In the genomic region with DNA sequence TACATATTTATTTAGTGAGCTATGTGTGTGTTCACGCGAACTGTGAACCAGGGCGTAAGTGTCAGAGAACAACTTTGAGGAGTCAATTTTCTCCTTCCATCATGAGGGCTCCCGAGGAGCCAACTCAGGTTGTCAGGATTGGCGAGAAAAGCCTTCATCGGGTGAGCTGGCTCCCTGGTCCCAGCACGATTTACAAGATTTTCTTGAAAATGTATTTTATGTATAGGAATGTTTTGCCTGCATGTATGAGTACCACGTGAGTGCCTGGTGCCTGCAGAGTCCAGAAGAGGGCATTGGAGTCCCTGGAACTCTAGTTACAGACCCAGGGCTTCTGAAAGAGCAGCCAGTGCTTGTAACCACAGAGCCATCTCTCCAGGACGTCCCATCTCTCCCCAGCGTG, we compare ENCODE assay signal across 9 mouse cellular contexts. TPM values are rescaled to one million over a fixed set of nuclear protein-coding genes. Genes with fewer than 3 reads are reported as not detected.
DNase-seq lines count a peak whose midpoint lies in the region; ATAC-seq and TF ChIP-seq lines count a peak whose summit lies in the region.
"Had no signal": no experiment of that assay in that cellular context is flagged by ENCODE, and none has a peak within 500 bp of the region (broad histone marks: within the 10 kb centered on the region; RNA-seq: fewer than 3 reads in every experiment).

No protein-coding gene starts in this region.

- DNase-seq in layer of hippocampus, adult 2 months (ENCODE audit: low spot score in 2 of 2): no peak
- no peak for DNase-seq in layer of hippocampus, adult 9-10 months (ENCODE audit: low spot score)
- peak; percentile 5 for DNase-seq in c-Kit-negative CD71-positive TER-119-positive erythroid progenitor cells, embryonic 14.5 days (ENCODE audit: low read depth, low spot score)
- peak; percentile 38 for DNase-seq in heart, postnatal 0 days (ENCODE audit: low spot score)
- DNase-seq in frontal cortex, postnatal 10 days (ENCODE audit: low spot score in 2 of 2): no peak
- no peak for DNase-seq in left cerebral cortex, postnatal 4 days

- intact Hi-C loops in left cerebral cortex, postnatal 4 days (cut with DNase I): no loop called here

- no peaks in the 10 kb centered on the region for H3K9me3 ChIP-seq in heart, postnatal 0 days (replicated peaks; ENCODE audit: control insufficient read depth, low read length)
- H3K9me3 ChIP-seq in limb, embryonic 13.5 days: no peaks in the 10 kb centered on the region
- no peaks in the 10 kb centered on the region for H3K9me3 ChIP-seq in midbrain, embryonic 15.5 days

- peak overlapping the region; percentile 69 for H3K27ac ChIP-seq in layer of hippocampus, adult 2 months
- no peak overlapping the region for H3K27ac ChIP-seq in heart, postnatal 0 days (ENCODE audit: low read depth)
- H3K27ac ChIP-seq in limb, embryonic 13.5 days: 0 out of 2 replicates have a peak overlapping the region, but pooled peaks have one; percentile 48
- no peak overlapping the region for H3K27ac ChIP-seq in midbrain, embryonic 15.5 days

- ATAC-seq in heart, postnatal 0 days (ENCODE audit: insufficient read depth, low read depth): peak; percentile 56
- peak; percentile 28; the same call in 1 of the 2 replicates for ATAC-seq in limb, embryonic 13.5 days (ENCODE audit: low FRiP score, low read depth)
- peak; percentile 70 for ATAC-seq in midbrain, embryonic 15.5 days (replicated peaks)

- 0 out of 2 replicates have a peak, but pooled peaks cover 5% of the 10 kb centered on the region for H3K4me1 ChIP-seq in heart, postnatal 0 days (ENCODE audit: control insufficient read depth, insufficient read depth)
- H3K4me1 ChIP-seq in limb, embryonic 13.5 days: peaks cover 3% of the 10 kb centered on the region; the same call in 1 of the 2 replicates
- H3K4me1 ChIP-seq in midbrain, embryonic 15.5 days: peaks cover 13% of the 10 kb centered on the region

- peak; percentile 1 for TF ChIP-seq CTCF in layer of hippocampus, adult 2 months (conservative IDR thresholded peaks at IDR 0.05)
- TF ChIP-seq CTCF in heart, postnatal 0 days (IDR thresholded peaks at IDR 0.05; ENCODE audit: low read depth): 0 out of 2 replicates have a peak, but pooled peaks have one; percentile 18

- TF ChIP-seq EP300 in heart, postnatal 0 days (IDR thresholded peaks at IDR 0.05; ENCODE audit: low read depth): no peak

- 0 out of 2 replicates have a peak, but pooled peaks cover 3% of the 10 kb centered on the region for H3K27me3 ChIP-seq in heart, postnatal 0 days (ENCODE audit: control insufficient read depth, insufficient read depth, low read length)
- H3K27me3 ChIP-seq in limb, embryonic 13.5 days: no peaks in the 10 kb centered on the region
- no peaks in the 10 kb centered on the region for H3K27me3 ChIP-seq in midbrain, embryonic 15.5 days (replicated peaks)

- peak overlapping the region; percentile 86 for H3K9ac ChIP-seq in heart, postnatal 0 days (replicated peaks; ENCODE audit: low read depth, low read length)
- H3K9ac ChIP-seq in limb, embryonic 13.5 days: peak overlapping the region; percentile 51
- peak overlapping the region; percentile 24; the same call in 1 of the 2 replicates for H3K9ac ChIP-seq in midbrain, embryonic 15.5 days

- H3K4me3 ChIP-seq in layer of hippocampus, adult 2 months: peak overlapping the region; percentile 97
- peak overlapping the region; percentile 89 for H3K4me3 ChIP-seq in heart, postnatal 0 days (ENCODE audit: low read depth, low read length)
- H3K4me3 ChIP-seq in limb, embryonic 13.5 days: peak overlapping the region; percentile 74
- H3K4me3 ChIP-seq in midbrain, embryonic 15.5 days: peak overlapping the region; percentile 81

- WGBS in heart, postnatal 0 days: 9% methylated on average over 10 of the region's 10 CpGs
- WGBS in limb, embryonic 13.5 days: 7% methylated on average over 10 of the region's 10 CpGs
- 5% methylated on average over 10 of the region's 10 CpGs for WGBS in midbrain, embryonic 15.5 days

- H3K4me2 ChIP-seq in heart, postnatal 0 days (ENCODE audit: low read depth, low read length): peak overlapping the region; percentile 95
- peak overlapping the region; percentile 67 for H3K4me2 ChIP-seq in limb, embryonic 13.5 days (replicated peaks)
- peak overlapping the region; percentile 59 for H3K4me2 ChIP-seq in midbrain, embryonic 15.5 days

- H3K36me3 ChIP-seq in heart, postnatal 0 days (replicated peaks; ENCODE audit: control insufficient read depth, insufficient read depth, low read length): no peaks in the 10 kb centered on the region
- H3K36me3 ChIP-seq in limb, embryonic 13.5 days: peaks cover 16% of the 10 kb centered on the region
- H3K36me3 ChIP-seq in midbrain, embryonic 15.5 days (replicated peaks): no peaks in the 10 kb centered on the region

RNA-seq across cellular contexts. Expression of a gene that starts 0.5 kb away (rescaled TPM):
- total RNA-seq in layer of hippocampus, adult 2 months (2021): 10 to 100 TPM; 15.6 to 17.6 TPM
- 8.2 and 8.7 TPM in 2 replicates for total RNA-seq in heart, postnatal 0 days (2014; rRNA removed; ENCODE audit: low replicate concordance)
- 7.1 and 8.5 TPM in 2 replicates for polyA plus RNA-seq in heart, postnatal 0 days (2015; fragmentation: Nextera tagmentation; extraction: Ambion mirVana)
- polyA plus RNA-seq in limb, embryonic 13.5 days (2015; fragmentation: Nextera tagmentation; extraction: Ambion mirVana): 18.6 and 19.7 TPM in 2 replicates
- 13.5 and 15.6 TPM in 2 replicates for polyA plus RNA-seq in midbrain, embryonic 15.5 days (2015; fragmentation: Nextera tagmentation; extraction: Ambion mirVana)
- total RNA-seq in left cerebral cortex, postnatal 4 days (2021): 10 to 100 TPM; 10.9 to 13.5 TPM

RNA-seq across cellular contexts. Expression of a gene that starts 23.2 kb away (rescaled TPM):
- total RNA-seq in layer of hippocampus, adult 2 months (2021): not detected
- total RNA-seq in heart, postnatal 0 days (2014; rRNA removed; ENCODE audit: low replicate concordance): not detected in 2 replicates
- polyA plus RNA-seq in heart, postnatal 0 days (2015; fragmentation: Nextera tagmentation; extraction: Ambion mirVana): not detected in 2 replicates
- 0.10 and 0.13 TPM in 2 replicates for polyA plus RNA-seq in limb, embryonic 13.5 days (2015; fragmentation: Nextera tagmentation; extraction: Ambion mirVana)
- polyA plus RNA-seq in midbrain, embryonic 15.5 days (2015; fragmentation: Nextera tagmentation; extraction: Ambion mirVana): 0.09 TPM in 1 of 2 replicates, not detected in the other
- total RNA-seq in left cerebral cortex, postnatal 4 days (2021): not detected
- total RNA-seq: adrenal gland, postnatal 36 days had no signal

RNA-seq across cellular contexts. Expression of a gene that starts 48.1 kb away (rescaled TPM):
- under 1 TPM; 0.27 to 0.28 TPM for total RNA-seq in layer of hippocampus, adult 2 months (2021)
- not detected in 2 replicates for total RNA-seq in heart, postnatal 0 days (2014; rRNA removed; ENCODE audit: low replicate concordance)
- not detected in 2 replicates for polyA plus RNA-seq in heart, postnatal 0 days (2015; fragmentation: Nextera tagmentation; extraction: Ambion mirVana)
- polyA plus RNA-seq in limb, embryonic 13.5 days (2015; fragmentation: Nextera tagmentation; extraction: Ambion mirVana): 0.25 and 0.33 TPM in 2 replicates
- polyA plus RNA-seq in midbrain, embryonic 15.5 days (2015; fragmentation: Nextera tagmentation; extraction: Ambion mirVana): 1.5 and 1.7 TPM in 2 replicates
- not detected for total RNA-seq in left cerebral cortex, postnatal 4 days (2021)
- total RNA-seq: adrenal gland, postnatal 36 days had no signal

Comparison
In these comparisons a context has a peak if more than half of its experiments do, and no peak if none do; other contexts are left out.
1. DNase-seq: peak in c-Kit-negative CD71-positive TER-119-positive erythroid progenitor cells, embryonic 14.5 days (single experiment) and heart, postnatal 0 days (single experiment); none in layer of hippocampus, adult 2 months (0 of 2), layer of hippocampus, adult 9-10 months (single experiment), frontal cortex, postnatal 10 days (0 of 2) and left cerebral cortex, postnatal 4 days (single experiment).
2. H3K27ac ChIP-seq: peak in layer of hippocampus, adult 2 months (single experiment) and limb, embryonic 13.5 days (single experiment); none in heart, postnatal 0 days (single experiment) and midbrain, embryonic 15.5 days (single experiment).
3. H3K9ac ChIP-seq: peak in every context shown above with its lines; median percentile 86 in heart, postnatal 0 days; 51 in limb, embryonic 13.5 days; 24 in midbrain, embryonic 15.5 days.
4. Peak in every context shown above with its lines, with median percentiles within 50 percentile points of each other: H3K4me3 ChIP-seq, ATAC-seq and H3K4me2 ChIP-seq.